Mouse (Mus musculus): ENCODE measurements at regions not wholly inside any gene's neighbourhood (a gene's known extent, or its start where the extent isn't known, plus 50 kb on each side); places are given as distances from the start of the nearest gene placed in this dataset.

GRCm38 (mm10) chr4:89550515-89550914 is 128.7 kb upstream of the Dmrta1 start:
- TF ChIP-seq CTCF (conservative IDR thresholded peaks at IDR 0.05; ENCODE audit: insufficient read depth, insufficient read length, low read depth, low read length) (no peak), POLR2A (IDR thresholded peaks at IDR 0.05; ENCODE audit: low read depth, low read length) (no peak)

All from kidney, adult 2 months (tissue).